8 mouse cellular contexts compared by ENCODE assay signal in the genomic region with DNA sequence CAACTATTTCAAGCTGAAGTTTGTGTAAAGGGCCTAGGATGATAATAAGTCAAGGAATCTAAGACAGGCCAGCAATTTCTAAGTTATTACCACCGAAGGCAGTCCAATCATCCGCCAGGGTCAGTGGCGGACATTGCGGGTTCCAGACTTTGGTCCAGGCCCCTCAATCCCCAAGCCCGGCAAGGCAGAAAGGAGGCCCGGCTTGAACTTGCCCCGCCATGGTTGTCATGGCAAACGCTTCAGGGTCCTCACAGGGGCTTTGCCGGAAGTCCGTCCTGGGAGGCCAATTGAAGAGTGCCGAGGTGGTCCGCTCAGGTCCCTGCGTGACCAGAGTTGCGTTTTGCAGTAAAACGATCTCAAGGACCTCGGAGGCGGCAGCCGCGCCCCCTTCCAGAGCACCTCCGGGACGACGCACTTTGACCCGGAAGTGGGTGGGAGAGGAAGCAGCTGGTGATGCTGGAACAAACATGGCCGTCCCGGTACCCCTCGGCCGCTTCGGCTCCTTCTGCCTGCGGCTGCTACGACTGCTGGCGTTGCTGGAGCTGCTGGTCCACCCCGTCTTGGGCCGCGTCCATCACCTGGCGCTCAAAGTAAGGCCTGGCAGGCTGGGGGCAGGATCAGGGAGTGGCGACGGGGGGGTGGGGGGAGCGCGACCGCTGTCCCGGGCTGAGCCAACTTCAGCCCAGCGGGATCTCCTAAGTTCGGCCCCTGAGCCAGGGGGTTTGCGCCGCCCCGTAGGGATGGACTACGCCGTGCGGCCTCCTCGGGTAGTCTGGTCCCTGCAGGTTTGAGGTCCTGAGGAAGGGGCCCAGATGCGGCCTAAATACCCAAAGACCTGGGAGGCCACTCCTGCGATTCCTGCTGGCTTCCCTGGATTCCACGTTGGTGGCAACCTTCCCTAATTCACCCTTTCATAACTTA. TPM values are rescaled to one million over a fixed set of nuclear protein-coding genes. Genes with fewer than 3 reads are reported as not detected.
DNase-seq lines count a peak whose midpoint lies in the region; ATAC-seq and TF ChIP-seq lines count a peak whose summit lies in the region.

TSS of gene Gpr107 (plus strand) at position 425 of the 921 bp plus-strand sequence.

- peak within 1 kb of the TSS; percentile 88 for H3K9ac ChIP-seq in hindbrain, postnatal 0 days (replicated peaks; ENCODE audit: low read length)

- under 1% methylated on average over 49 of the region's 53 CpGs for WGBS in hindbrain, postnatal 0 days

- H3K9me3 ChIP-seq in hindbrain, postnatal 0 days (ENCODE audit: low read length): no peaks in the 10 kb centered on the region

- no peaks in the 10 kb centered on the region for H3K27me3 ChIP-seq in hindbrain, postnatal 0 days (ENCODE audit: insufficient read depth, low read length)

- no peak for TF ChIP-seq CTCF in gastrocnemius, adult 2 months (IDR thresholded peaks at IDR 0.05)
- no peak for TF ChIP-seq CTCF in hindbrain, postnatal 0 days (IDR thresholded peaks at IDR 0.05; ENCODE audit: low read depth)

- peak within 1 kb of the TSS; percentile 90 for H3K27ac ChIP-seq in gastrocnemius, adult 2 months
- peak within 1 kb of the TSS; percentile 82 for H3K27ac ChIP-seq in hindbrain, postnatal 0 days

- peaks cover 8% of the 10 kb centered on the region; the same call in 1 of the 2 replicates for H3K36me3 ChIP-seq in hindbrain, postnatal 0 days (ENCODE audit: insufficient read depth, low read length)

- peak within 1 kb of the TSS; percentile 75 for H3K4me2 ChIP-seq in hindbrain, postnatal 0 days (ENCODE audit: low read depth, low read length)

- H3K4me1 ChIP-seq in hindbrain, postnatal 0 days (ENCODE audit: insufficient read depth, low read length): peaks cover 17% of the 10 kb centered on the region

- peak; percentile 92 for DNase-seq in ZHBTc4 (ENCODE audit: low read depth, low spot score)
- peak; percentile 58 to 77 for DNase-seq in cerebellum, postnatal 4 days (ENCODE audit: low spot score in 2 of 2)
- peak; percentile 89 for DNase-seq in gastrocnemius, adult 2 months
- peak; percentile 92 for DNase-seq in hindbrain, postnatal 0 days (ENCODE audit: low spot score)
- peak; percentile 52 to 81 for DNase-seq in left cerebral cortex, adult 9 months (ENCODE audit: low spot score in 2 of 2)
- peak; percentile 74 for DNase-seq in right cerebral cortex, postnatal 14 days
- DNase-seq in urinary bladder, postnatal 36 days (ENCODE audit: low spot score in 2 of 2): peak; percentile 71 to 83

- peak; percentile 96 for ATAC-seq in hindbrain, postnatal 0 days
- ATAC-seq in megakaryocyte progenitor cell, adult 5-6 weeks (replicated peaks; ENCODE audit: poor library complexity): peak; percentile 89

- intact Hi-C loops in gastrocnemius, adult 2 months (cut with DNase I): no loop called here

- H3K4me3 ChIP-seq in gastrocnemius, adult 2 months: peak within 1 kb of the TSS; percentile 92
- H3K4me3 ChIP-seq in hindbrain, postnatal 0 days (ENCODE audit: low read length): peak within 1 kb of the TSS; percentile 99

RNA-seq across cellular contexts. Expression of gene Gpr107, which starts in this region (rescaled TPM):
- total RNA-seq in gastrocnemius, adult 2 months (2021): 10 to 100 TPM; 24.5 to 29.0 TPM
- total RNA-seq in hindbrain, postnatal 0 days (2014; rRNA removed): 49.3 and 52.9 TPM in 2 replicates
- 28.2 and 31.9 TPM in 2 replicates for polyA plus RNA-seq in hindbrain, postnatal 0 days (2015; fragmentation: Nextera tagmentation; extraction: Ambion mirVana)
- total RNA-seq in megakaryocyte progenitor cell, adult 5-6 weeks (2015): 9.9 and 12.1 TPM in 2 replicates
- total RNA-seq in megakaryocyte progenitor cell, adult 5-6 weeks (2017): 13.6 and 15.2 TPM in 2 replicates

Comparison
In these comparisons a context has a peak if more than half of its experiments do, and no peak if none do; other contexts are left out.
1. Peak in every context shown above with its lines: DNase-seq, ATAC-seq, H3K4me3 ChIP-seq and H3K27ac ChIP-seq.